Mouse (Mus musculus) CH12.LX (cell line): ENCODE measurements at regions not wholly inside any gene's neighbourhood (a gene's known extent, or its start where the extent isn't known, plus 50 kb on each side); places are given as distances from the start of the nearest gene placed in this dataset.

Experiments
- DNase-seq: peaks from one replicate; pipeline ENCODE4 v3.0.0-alpha.2; 2013; ENCODE audit errors: extremely low read depth
- H3K27ac ChIP-seq: 2 replicates; pipeline ENCODE4 v1.5.1; 2012; ENCODE audit warnings: low read depth, mild to moderate bottlenecking, control low read depth, moderate library complexity; ENCODE audit not compliant: insufficient read depth
- H3K27me3 ChIP-seq: replicated peaks from 2 replicates; pipeline ENCODE3; 2012; ENCODE audit warnings: inconsistent platforms
- H3K36me3 ChIP-seq, 2 experiments: replicated peaks in 1 of 2; 2 replicates each; pipeline versions ENCODE3 to v1.6.1; 2012; ENCODE audit warnings: inconsistent platforms in 1 of 2, low read length in 1 of 2, mild to moderate bottlenecking in 1 of 2, mixed read lengths in 1 of 2, moderate library complexity in 1 of 2; ENCODE audit not compliant: control insufficient read depth in 1 of 2, insufficient read depth in 1 of 2
- H3K4me1 ChIP-seq, 2 experiments: 2 replicates each; pipeline ENCODE4 v1.6.1; 2012; ENCODE audit warnings: inconsistent platforms in 1 of 2, moderate library complexity in 1 of 2; ENCODE audit not compliant: insufficient read depth in 2 of 2, control insufficient read depth in 1 of 2
- H3K4me2 ChIP-seq: 2 replicates; pipeline ENCODE4 v1.6.1; 2012; ENCODE audit warnings: low read depth, mild to moderate bottlenecking, control low read depth; ENCODE audit not compliant: poor library complexity, insufficient read depth, severe bottlenecking
- H3K4me3 ChIP-seq, 3 experiments: fragments of 150-350 bp in 1 of 3; sonication (generic) in 1 of 3; replicated peaks in 1 of 3; 2 replicates each; pipeline versions ENCODE3 to v1.5.1; 2011 to 2012; ENCODE audit warnings: low read depth in 2 of 3, low read length in 2 of 3, mild to moderate bottlenecking in 2 of 3, moderate library complexity in 2 of 3, control low read depth in 1 of 3, improper control_type of control experiment in 1 of 3, inconsistent platforms in 1 of 3, mixed read lengths in 1 of 3; ENCODE audit not compliant: poor library complexity in 1 of 3
- H3K79me2 ChIP-seq: replicated peaks from 2 replicates; pipeline ENCODE4 v1.6.1; 2012; ENCODE audit warnings: mild to moderate bottlenecking, moderate library complexity; ENCODE audit not compliant: control insufficient read depth, poor library complexity, insufficient read depth, severe bottlenecking; ENCODE audit errors: extremely low read depth
- H3K9ac ChIP-seq: 2 replicates; pipeline ENCODE4 v1.6.1; 2012; ENCODE audit warnings: low read depth, mild to moderate bottlenecking, control low read depth, moderate library complexity; ENCODE audit not compliant: insufficient read depth
- H3K9me3 ChIP-seq: replicated peaks from 2 replicates; pipeline ENCODE3; 2012; ENCODE audit warnings: low read length, inconsistent platforms, mixed read lengths
- BHLHE40 ChIP-seq: IDR thresholded peaks from 2 replicates; pipeline ENCODE4 v1.6.1; 2011; ENCODE audit warnings: mild to moderate bottlenecking, low read depth, low read length, improper control_type of control experiment
- CHD2 ChIP-seq: IDR thresholded peaks from 2 replicates; pipeline ENCODE4 v1.6.1; 2011; ENCODE audit warnings: low read length, improper control_type of control experiment
- CTCF ChIP-seq, 2 experiments: IDR thresholded peaks in 1 of 2; conservative IDR thresholded peaks in 1 of 2; 2 replicates each; pipeline ENCODE4 v1.5.1; 2011 to 2012; ENCODE audit warnings: low read depth in 2 of 2, low read length in 2 of 2, improper control_type of control experiment in 1 of 2, inconsistent platforms in 1 of 2, mild to moderate bottlenecking in 1 of 2, moderate library complexity in 1 of 2
- E2F4 ChIP-seq: IDR thresholded peaks from 2 replicates; pipeline ENCODE4 v1.6.1; 2011; ENCODE audit warnings: low read depth, low read length, improper control_type of control experiment; ENCODE audit not compliant: insufficient replicate concordance
- ELF1 ChIP-seq: IDR thresholded peaks from 2 replicates; pipeline ENCODE4 v1.6.1; 2014; ENCODE audit warnings: low read depth, mild to moderate bottlenecking, inconsistent platforms, low read length, improper control_type of control experiment
- EP300 ChIP-seq: IDR thresholded peaks from 2 replicates; pipeline ENCODE4 v1.6.1; 2011; ENCODE audit warnings: low read length, improper control_type of control experiment
- ETS1 ChIP-seq: conservative IDR thresholded peaks from 2 replicates; pipeline ENCODE4 v1.6.1; 2012; ENCODE audit warnings: low read depth, mild to moderate bottlenecking, inconsistent platforms, low read length, improper control_type of control experiment, moderate library complexity
- GABPA ChIP-seq: IDR thresholded peaks from 2 replicates; pipeline ENCODE4 v1.6.1; 2012; ENCODE audit warnings: low read depth, low read length, improper control_type of control experiment, inconsistent platforms; ENCODE audit not compliant: insufficient replicate concordance
- HCFC1 ChIP-seq: IDR thresholded peaks from 2 replicates; pipeline ENCODE4 v1.6.1; 2012; ENCODE audit warnings: low read depth, mild to moderate bottlenecking, inconsistent platforms, low read length, improper control_type of control experiment
- IRF4 ChIP-seq: IDR thresholded peaks from 2 replicates; pipeline ENCODE4 v1.6.1; 2014; ENCODE audit warnings: low read depth, mild to moderate bottlenecking, inconsistent platforms, low read length, improper control_type of control experiment
- JUN ChIP-seq: IDR thresholded peaks from 2 replicates; pipeline ENCODE4 v1.6.1; 2011; ENCODE audit warnings: low read depth, mild to moderate bottlenecking, low read length, improper control_type of control experiment, moderate library complexity; ENCODE audit not compliant: insufficient read depth
- MAX ChIP-seq: IDR thresholded peaks from 2 replicates; pipeline ENCODE4 v1.6.1; 2011; ENCODE audit warnings: low read length, improper control_type of control experiment
- MEF2A ChIP-seq: IDR thresholded peaks from 2 replicates; pipeline ENCODE4 v1.6.1; 2014; ENCODE audit warnings: low read depth, mild to moderate bottlenecking, inconsistent platforms, low read length, improper control_type of control experiment, borderline replicate concordance
- MXI1 ChIP-seq: IDR thresholded peaks from 2 replicates; pipeline ENCODE4 v1.6.1; 2011; ENCODE audit warnings: mild to moderate bottlenecking, low read depth, low read length, improper control_type of control experiment
- MYC ChIP-seq: IDR thresholded peaks from 2 replicates; pipeline ENCODE4 v1.6.1; 2011; ENCODE audit warnings: low read depth, mild to moderate bottlenecking, improper control_type of control experiment, low read length
- PAX5 ChIP-seq: IDR thresholded peaks from 2 replicates; pipeline ENCODE4 v1.6.1; 2012; ENCODE audit warnings: low read length, inconsistent platforms, mixed read lengths
- POLR2AphosphoS2 ChIP-seq: IDR thresholded peaks from 2 replicates; pipeline ENCODE4 v1.6.1; 2011; ENCODE audit warnings: low read depth, low read length, improper control_type of control experiment
- RAD21 ChIP-seq: IDR thresholded peaks from 2 replicates; pipeline ENCODE4 v1.6.1; 2011; ENCODE audit warnings: low read depth, mild to moderate bottlenecking, low read length, improper control_type of control experiment, moderate library complexity
- RCOR1 ChIP-seq: conservative IDR thresholded peaks from 2 replicates; pipeline ENCODE4 v1.6.1; 2012; ENCODE audit warnings: low read depth, mild to moderate bottlenecking, inconsistent platforms, low read length, improper control_type of control experiment
- SIN3A ChIP-seq: IDR thresholded peaks from 2 replicates; pipeline ENCODE4 v1.6.1; 2012; ENCODE audit warnings: low read length, improper control_type of control experiment, inconsistent platforms
- TCF12 ChIP-seq: IDR thresholded peaks from 2 replicates; pipeline ENCODE4 v1.6.1; 2014; ENCODE audit warnings: low read depth, mild to moderate bottlenecking, inconsistent platforms, low read length, improper control_type of control experiment
- UBTF ChIP-seq: IDR thresholded peaks from 2 replicates; pipeline ENCODE4 v1.6.1; 2012; ENCODE audit warnings: low read depth, mild to moderate bottlenecking, inconsistent platforms, low read length, improper control_type of control experiment, moderate library complexity
- USF1 ChIP-seq: IDR thresholded peaks from 2 replicates; pipeline ENCODE4 v1.6.1; 2014; ENCODE audit warnings: low read depth, mild to moderate bottlenecking, inconsistent platforms, low read length, improper control_type of control experiment
- ZC3H11A ChIP-seq: IDR thresholded peaks from 2 replicates; pipeline ENCODE4 v1.6.1; 2012; ENCODE audit warnings: low read depth, mild to moderate bottlenecking, inconsistent platforms, low read length, improper control_type of control experiment
- ZKSCAN1 ChIP-seq: IDR thresholded peaks from 2 replicates; pipeline ENCODE4 v1.6.1; 2012; ENCODE audit warnings: low read depth, inconsistent platforms, low read length, improper control_type of control experiment, borderline replicate concordance
- ZMIZ1 ChIP-seq: IDR thresholded peaks from 2 replicates; pipeline ENCODE4 v1.6.1; 2012; ENCODE audit warnings: low read depth, mild to moderate bottlenecking, inconsistent platforms, low read length, improper control_type of control experiment
- ZNF384 ChIP-seq: IDR thresholded peaks from 2 replicates; pipeline ENCODE4 v1.6.1; 2012; ENCODE audit warnings: low read depth, low read length, improper control_type of control experiment, inconsistent platforms
- dilution Hi-C: fragments of 300-500 bp; cut with MboI; formaldehyde crosslinking; loops from 2 replicates; pipeline ENCODE4 v1.14.3; 2020; ENCODE audit warnings: low sequenced_read_pairs; ENCODE audit not compliant: extremely low pct_unique_long_range_greater_than_20kb, extremely low pct_ligation_motif_present
- in situ Hi-C: fragments of 300-500 bp; cut with MboI; formaldehyde crosslinking; loops from 3 replicates; pipeline ENCODE4 v1.14.3; 2019; ENCODE audit warnings: low sequenced_read_pairs, low pct_ligation_motif_present, low pct_unique_long_range_greater_than_20kb, mixed read lengths

DNA sequence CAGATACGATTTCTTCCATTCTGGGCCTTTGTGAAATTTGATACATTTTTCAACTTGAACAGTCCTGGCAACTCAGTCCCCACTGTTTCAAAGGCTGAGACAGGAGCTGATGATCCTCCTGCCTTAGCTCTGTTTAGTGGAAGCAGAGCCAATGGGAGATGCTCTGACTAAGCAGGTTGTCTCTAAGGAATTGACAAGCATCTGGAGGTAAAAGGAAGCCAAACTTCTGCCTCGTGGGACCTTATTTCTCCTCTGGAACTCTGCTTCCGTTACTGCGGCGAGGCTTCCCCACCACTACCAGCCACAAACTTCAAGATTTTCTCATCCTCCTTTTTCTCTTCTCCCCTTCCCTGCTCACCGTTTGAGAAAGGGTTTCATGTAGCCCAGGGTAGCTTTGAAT lies 78.4 kb downstream of the Edn1 start:
- Histone ChIP-seq H3K9ac (no peak overlapping the region), H3K79me2 (no peaks in the 10 kb centered on the region), H3K27me3 (no peaks in the 10 kb centered on the region), H3K4me1 (peaks cover 2 to 3% of the 10 kb centered on the region in 2 experiments; a peak in 3 of 4 replicates), H3K9me3 (no peaks in the 10 kb centered on the region), H3K4me3 (no peak overlapping the region), H3K27ac (no peak overlapping the region)
- in situ Hi-C loops = no loop called here
- TF ChIP-seq IRF4 = no peak
- no peak for TF ChIP-seq JUN
- no peak for TF ChIP-seq HCFC1
- TF ChIP-seq E2F4 = no peak
- TF ChIP-seq UBTF = no peak
- TF ChIP-seq MAX = no peak
- no peak for TF ChIP-seq TCF12
- no peak for TF ChIP-seq ZC3H11A
- no peak for TF ChIP-seq SIN3A
- no peak for TF ChIP-seq MEF2A
- no peak for TF ChIP-seq ZMIZ1
- no peak for TF ChIP-seq POLR2AphosphoS2
- no peak for TF ChIP-seq ZKSCAN1
- TF ChIP-seq ETS1 = no peak
- TF ChIP-seq MYC = no peak
- no peak for TF ChIP-seq CHD2
- no peak for TF ChIP-seq GABPA
- no peak for TF ChIP-seq EP300
- no peak for TF ChIP-seq RAD21
- TF ChIP-seq, all 38 proteins: peak for 0
- dilution Hi-C loops = no loop called here
- Histone ChIP-seq H3K36me3 (no peaks in the 10 kb centered on the region), H3K4me2 (no peak overlapping the region)
- no peak for DNase-seq

DNA sequence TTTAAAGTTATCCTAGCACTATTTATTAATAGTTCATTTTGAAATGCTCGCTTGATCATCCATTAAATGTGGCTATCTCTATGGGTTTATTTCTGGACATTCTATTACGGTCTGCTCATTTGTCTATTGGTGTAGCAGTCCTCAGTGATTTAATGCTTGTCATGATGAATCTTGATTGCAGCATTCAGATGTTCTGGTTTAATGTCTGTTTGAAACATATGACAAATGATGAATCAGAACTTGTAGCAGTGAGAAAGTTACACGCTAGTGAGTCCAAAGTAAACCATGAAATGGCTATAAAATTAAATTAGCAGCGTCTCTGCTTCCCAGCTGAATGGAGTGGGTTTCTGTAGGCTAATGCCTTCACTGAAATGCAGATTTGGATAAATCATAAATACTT lies 81.8 kb downstream of the Edn1 start:
- H3K9ac ChIP-seq = no peak overlapping the region
- no peaks in the 10 kb centered on the region for H3K9me3 ChIP-seq
- no peak overlapping the region for H3K4me3 ChIP-seq
- dilution Hi-C loops (no loop called here), in situ Hi-C loops (no loop called here)
- no peak overlapping the region for H3K27ac ChIP-seq
- no peaks in the 10 kb centered on the region for H3K79me2 ChIP-seq
- no peak for DNase-seq
- no peaks in the 10 kb centered on the region for H3K36me3 ChIP-seq
- no peak for TF ChIP-seq GABPA
- TF ChIP-seq SIN3A = no peak
- no peak for TF ChIP-seq POLR2AphosphoS2
- no peak for TF ChIP-seq CHD2
- no peak for TF ChIP-seq CTCF (conservative IDR thresholded peaks at IDR 0.05 in 1 of 2, IDR thresholded peaks at IDR 0.05 in 1 of 2; ENCODE audit: low read depth in 2 of 2, low read length in 2 of 2)
- TF ChIP-seq UBTF = no peak
- TF ChIP-seq MXI1 = no peak
- no peak for TF ChIP-seq RCOR1
- TF ChIP-seq BHLHE40 = no peak
- no peak for TF ChIP-seq ZNF384
- no peak for TF ChIP-seq ELF1
- TF ChIP-seq USF1 = no peak
- TF ChIP-seq PAX5 = no peak
- TF ChIP-seq ZKSCAN1 = no peak
- no peak for TF ChIP-seq MYC
- H3K4me2 ChIP-seq = no peak overlapping the region
- no peaks in the 10 kb centered on the region for H3K27me3 ChIP-seq
- no peaks in the 10 kb centered on the region for H3K4me1 ChIP-seq
